Mouse (Mus musculus): ENCODE data around the gene Ndufa12. TPM values are rescaled to one million over a fixed set of nuclear protein-coding genes. Genes with fewer than 3 reads are reported as not detected.

Gene Ndufa12
- polyA plus RNA-seq, 1 experiment from 2014 or later = 424 TPM

DNA sequence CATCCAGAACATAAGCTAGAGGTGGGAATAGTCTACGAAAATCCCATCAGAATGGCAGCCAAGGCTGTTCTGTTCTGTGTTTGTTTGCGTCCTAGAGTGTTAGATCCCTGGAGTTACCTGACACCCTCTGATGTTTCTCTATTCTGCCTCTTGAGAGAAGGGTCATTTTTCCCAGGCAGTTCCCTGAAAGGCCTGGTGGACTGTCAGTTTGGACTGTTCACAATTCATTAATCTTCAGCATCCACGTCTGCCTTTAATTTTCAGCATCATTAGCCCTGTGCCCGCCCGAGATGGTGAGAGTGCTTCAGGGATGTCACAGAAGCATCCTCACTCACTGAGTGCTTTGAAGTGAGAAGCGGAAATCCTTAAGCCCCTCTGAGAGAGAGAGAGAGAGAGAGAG is 57.2 kb downstream of the Ndufa12 start:
- no peak overlapping the region for H3K4me2 ChIP-seq (replicated peaks; ENCODE audit: low read depth, low read length)
- H3K4me3 ChIP-seq (ENCODE audit: low read length) = no peak overlapping the region
- peak; percentile 79 for ATAC-seq (ENCODE audit: low FRiP score, low TSS enrichment)
- no peaks in the 10 kb centered on the region for H3K27me3 ChIP-seq (ENCODE audit: insufficient read depth, low read length)
- H3K27ac ChIP-seq (ENCODE audit: low read length) = no peak overlapping the region; the same call in 1 of the 2 replicates
- H3K9ac ChIP-seq (replicated peaks; ENCODE audit: low read length) = no peak overlapping the region
- WGBS = 22% methylated on average over 6 of the region's 6 CpGs
- peaks cover 16% of the 10 kb centered on the region for H3K4me1 ChIP-seq (ENCODE audit: insufficient read depth, low read length)
- H3K36me3 ChIP-seq (ENCODE audit: insufficient read depth, low read length) = no peaks in the 10 kb centered on the region
- no peaks in the 10 kb centered on the region for H3K9me3 ChIP-seq (ENCODE audit: low read length)

DNA sequence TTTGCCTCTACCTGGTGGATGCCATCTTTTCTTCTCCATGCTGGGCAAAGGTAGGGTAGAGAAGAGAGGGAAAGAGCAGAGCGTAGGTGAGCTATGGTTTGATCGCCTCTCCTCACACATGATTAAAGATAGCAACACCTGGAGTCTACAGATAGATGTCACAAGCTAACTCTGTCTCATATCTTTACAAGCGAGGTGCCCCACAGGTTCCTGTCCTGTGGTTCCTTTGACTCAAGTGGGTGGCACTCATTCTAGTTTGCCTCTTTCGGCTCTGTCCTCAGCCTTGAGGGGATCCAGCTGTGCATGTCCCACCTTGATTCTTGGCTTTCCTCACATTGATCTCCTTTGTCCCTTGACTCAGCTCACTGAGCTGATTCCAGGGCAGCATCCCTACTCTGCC is 58.0 kb downstream of the Ndufa12 start:
- Histone ChIP-seq H3K36me3 (ENCODE audit: insufficient read depth, low read length) (no peaks in the 10 kb centered on the region), H3K27ac (ENCODE audit: low read length) (no peak overlapping the region), H3K4me1 (ENCODE audit: insufficient read depth, low read length) (peaks cover 16% of the 10 kb centered on the region), H3K4me3 (ENCODE audit: low read length) (no peak overlapping the region), H3K9me3 (ENCODE audit: low read length) (no peaks in the 10 kb centered on the region), H3K27me3 (ENCODE audit: insufficient read depth, low read length) (no peaks in the 10 kb centered on the region), H3K4me2 (replicated peaks; ENCODE audit: low read depth, low read length) (no peak overlapping the region), H3K9ac (replicated peaks; ENCODE audit: low read length) (no peak overlapping the region)
- WGBS = 82% methylated on average over 4 of the region's 4 CpGs
- ATAC-seq (ENCODE audit: low FRiP score, low TSS enrichment) = no peak

GRCm38 (mm10) chr10:94260544-94260943 is 62.0 kb downstream of the Ndufa12 start:
- Histone ChIP-seq H3K27me3 (ENCODE audit: insufficient read depth, low read length) (no peaks in the 10 kb centered on the region), H3K9ac (replicated peaks; ENCODE audit: low read length) (no peak overlapping the region), H3K4me1 (ENCODE audit: insufficient read depth, low read length) (peaks cover 6% of the 10 kb centered on the region; the same call in 1 of the 2 replicates), H3K4me3 (ENCODE audit: low read length) (no peak overlapping the region), H3K9me3 (ENCODE audit: low read length) (no peaks in the 10 kb centered on the region), H3K4me2 (replicated peaks; ENCODE audit: low read depth, low read length) (no peak overlapping the region), H3K36me3 (ENCODE audit: insufficient read depth, low read length) (no peaks in the 10 kb centered on the region), H3K27ac (ENCODE audit: low read length) (no peak overlapping the region)
- WGBS = 80% methylated on average over 1 of the region's 1 CpGs
- no peak for ATAC-seq (ENCODE audit: low FRiP score, low TSS enrichment)

DNA sequence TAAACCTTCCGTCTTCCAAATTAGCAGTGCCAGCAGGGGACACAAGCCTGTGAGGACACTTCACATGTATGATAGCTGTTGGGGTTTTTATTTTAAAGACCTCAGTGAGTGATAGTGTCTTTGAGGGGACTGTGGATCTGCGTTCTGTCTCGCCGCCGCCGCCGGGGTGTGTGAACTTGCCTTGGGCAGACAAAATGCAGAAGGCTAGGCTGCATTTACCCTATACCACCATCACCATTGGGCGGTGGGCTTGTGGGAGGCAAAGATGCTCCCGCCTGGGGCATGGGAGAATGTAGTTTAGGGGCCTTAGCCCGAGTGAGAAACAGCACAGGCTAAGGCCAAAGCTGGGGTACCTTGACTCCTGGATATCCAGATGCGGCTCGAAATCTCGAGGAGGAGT is 64.1 kb downstream of the Ndufa12 start:
- Histone ChIP-seq H3K27me3 (ENCODE audit: insufficient read depth, low read length) (no peaks in the 10 kb centered on the region), H3K9ac (replicated peaks; ENCODE audit: low read length) (no peak overlapping the region), H3K4me2 (replicated peaks; ENCODE audit: low read depth, low read length) (no peak overlapping the region), H3K36me3 (ENCODE audit: insufficient read depth, low read length) (no peaks in the 10 kb centered on the region), H3K27ac (ENCODE audit: low read length) (no peak overlapping the region), H3K4me1 (ENCODE audit: insufficient read depth, low read length) (no peaks in the 10 kb centered on the region), H3K4me3 (ENCODE audit: low read length) (no peak overlapping the region), H3K9me3 (ENCODE audit: low read length) (no peaks in the 10 kb centered on the region)
- WGBS = 92% methylated on average over 13 of the region's 13 CpGs
- ATAC-seq (ENCODE audit: low FRiP score, low TSS enrichment) = no peak

- H3K27ac ChIP-seq (ENCODE audit: low read length) = no peak overlapping the region
- no peaks in the 10 kb centered on the region for H3K9me3 ChIP-seq (ENCODE audit: low read length)
- no peaks in the 10 kb centered on the region for H3K27me3 ChIP-seq (ENCODE audit: insufficient read depth, low read length)
- WGBS = 73% methylated on average over 3 of the region's 3 CpGs
- no peak overlapping the region for H3K9ac ChIP-seq (replicated peaks; ENCODE audit: low read length)
- H3K36me3 ChIP-seq (ENCODE audit: insufficient read depth, low read length) = no peaks in the 10 kb centered on the region
- no peak overlapping the region for H3K4me3 ChIP-seq (ENCODE audit: low read length)
- no peaks in the 10 kb centered on the region for H3K4me1 ChIP-seq (ENCODE audit: insufficient read depth, low read length)
- H3K4me2 ChIP-seq (replicated peaks; ENCODE audit: low read depth, low read length) = no peak overlapping the region
- no peak for ATAC-seq (ENCODE audit: low FRiP score, low TSS enrichment)
Observed at GRCm38 (mm10) chr10:94263211-94263610, 64.7 kb downstream of the Ndufa12 start.

DNA sequence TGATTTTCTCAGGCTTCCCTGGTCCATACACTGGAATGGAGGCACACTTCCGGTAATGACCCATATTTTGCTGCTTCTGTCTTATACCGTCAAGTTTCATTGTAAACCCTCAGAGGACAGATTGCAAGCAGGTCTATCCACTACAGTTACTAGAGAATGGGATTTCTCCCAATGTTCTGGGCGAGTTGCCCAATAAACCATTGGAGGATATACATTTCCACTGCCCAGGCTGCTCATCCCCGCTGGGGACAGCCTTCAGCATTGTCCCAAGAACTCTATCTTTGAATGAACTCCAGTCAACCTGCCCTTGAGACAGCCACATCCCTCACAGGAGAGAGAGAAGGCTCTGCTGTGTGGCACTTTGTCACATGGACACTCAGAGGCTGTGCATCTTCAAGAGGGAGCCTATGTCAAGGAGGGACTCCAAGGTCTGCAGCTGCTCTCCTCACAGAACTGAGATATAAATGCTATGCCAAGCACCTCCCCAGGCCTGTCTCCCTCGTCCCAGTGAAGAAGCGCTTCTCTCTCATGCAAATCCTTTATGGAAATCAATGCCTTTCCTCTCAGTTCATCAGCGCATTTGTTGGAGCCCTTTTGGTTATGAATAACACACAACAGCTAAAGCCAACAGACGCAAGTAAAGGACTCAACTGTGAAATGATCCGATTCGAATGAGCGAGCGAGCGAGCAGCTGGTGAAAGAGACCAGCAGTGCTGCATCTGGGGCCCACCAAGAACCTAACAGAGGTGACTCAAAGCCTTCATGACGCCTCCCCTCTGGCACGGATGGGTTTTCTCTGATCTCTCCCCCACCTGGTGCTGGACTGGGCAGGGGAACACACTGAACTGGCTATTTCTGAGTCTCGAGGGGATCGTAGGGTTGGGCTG is 67.4 kb downstream of the Ndufa12 start:
- Histone ChIP-seq H3K4me3 (ENCODE audit: low read length) (no peak overlapping the region), H3K27me3 (ENCODE audit: insufficient read depth, low read length) (no peaks in the 10 kb centered on the region), H3K4me1 (ENCODE audit: insufficient read depth, low read length) (no peaks in the 10 kb centered on the region), H3K9ac (replicated peaks; ENCODE audit: low read length) (no peak overlapping the region), H3K4me2 (replicated peaks; ENCODE audit: low read depth, low read length) (no peak overlapping the region), H3K27ac (ENCODE audit: low read length) (no peak overlapping the region), H3K9me3 (ENCODE audit: low read length) (no peaks in the 10 kb centered on the region), H3K36me3 (ENCODE audit: insufficient read depth, low read length) (no peaks in the 10 kb centered on the region)
- WGBS = 67% methylated on average over 17 of the region's 17 CpGs
- ATAC-seq (ENCODE audit: low FRiP score, low TSS enrichment) = no peak

Other genes with a start within 250 kb of the Ndufa12 start
- 24.5 TPM in 2 replicates for gene Vezt, start 162.9 kb upstream of the Ndufa12 start, polyA plus RNA-seq (2015; fragmentation: Nextera tagmentation; extraction: Ambion mirVana)
- 3.3 TPM in 2 replicates for gene Fgd6, start 162.7 kb upstream of the Ndufa12 start, polyA plus RNA-seq (2015; fragmentation: Nextera tagmentation; extraction: Ambion mirVana)
- gene Nr2c1, start 50.7 kb upstream of the Ndufa12 start, polyA plus RNA-seq (2015; fragmentation: Nextera tagmentation; extraction: Ambion mirVana) = 9.5 and 10.0 TPM in 2 replicates
- not detected in 2 replicates for gene Gm4792, start 100.0 kb downstream of the Ndufa12 start, polyA plus RNA-seq (2015; fragmentation: Nextera tagmentation; extraction: Ambion mirVana)
- 8.0 and 9.2 TPM in 2 replicates for gene Tmcc3, start 113.2 kb downstream of the Ndufa12 start, polyA plus RNA-seq (2015; fragmentation: Nextera tagmentation; extraction: Ambion mirVana)